Mouse (Mus musculus) G1E (cell line): Measurements from ENCODE around the gene Ccdc12.

Experiments used
- CTCF ChIP-seq: IDR thresholded peaks from 2 replicates; pipeline ENCODE4 v1.5.1; 2012; ENCODE audit warnings: low read depth, low read length, inconsistent platforms, mixed read lengths
- GATA1 ChIP-seq: IDR thresholded peaks from 2 replicates; pipeline ENCODE4 v1.6.1; 2012; ENCODE audit warnings: borderline replicate concordance, low read length, inconsistent platforms, mixed read lengths
- GATA2 ChIP-seq: IDR thresholded peaks from 2 replicates; pipeline ENCODE4 v1.6.1; 2012; ENCODE audit warnings: low read depth, low read length, inconsistent platforms, borderline replicate concordance
- POLR2AphosphoS5 ChIP-seq: IDR thresholded peaks from 2 replicates; pipeline ENCODE4 v1.6.1; 2012; ENCODE audit warnings: low read depth, low read length, inconsistent platforms; ENCODE audit not compliant: insufficient replicate concordance
- TAL1 ChIP-seq: conservative IDR thresholded peaks from 2 replicates; pipeline ENCODE4 v1.6.1; 2012; ENCODE audit warnings: low read depth, low read length, inconsistent platforms, mixed read lengths

- TF ChIP-seq TAL1: no peak
- no peak for TF ChIP-seq CTCF
- TF ChIP-seq GATA1: no peak
- TF ChIP-seq POLR2AphosphoS5: no peak
- no peak for TF ChIP-seq GATA2
Measured at GRCm38 (mm10) chr9:110687061-110687460, 30.8 kb downstream of the Ccdc12 start.
